Mouse (Mus musculus) ovary, adult 18-20 months (tissue): ENCODE measurements at regions not wholly inside any gene's neighbourhood (a gene's known extent, or its start where the extent isn't known, plus 50 kb on each side); places are given as distances from the start of the nearest gene placed in this dataset.
"Not testable (repeated sequence)": the region's sequence is repeated elsewhere in the genome, so short reads cannot be mapped to it uniquely, and the experiment has no call there.

Source experiments
- DNase-seq: peaks from one replicate; pipeline ENCODE4 v3.0.0; 2022; ENCODE audit warnings: low spot score, mixed read lengths

- no peak for DNase-seq
Measured at GRCm38 (mm10) chr7:73028952-73029351, 346.4 kb upstream of the Rgma start.

GRCm38 (mm10) chr7:73031407-73031806, 343.9 kb upstream of the Rgma start:
- DNase-seq, result no peak

- no peak for DNase-seq
Measured at GRCm38 (mm10) chr7:73032316-73032980, 342.9 kb upstream of the Rgma start.

- DNase-seq, result peak; percentile 86
Measured at GRCm38 (mm10) chr7:73036801-73037555, 338.3 kb upstream of the Rgma start.

GRCm38 (mm10) chr7:73037638-73038037, 337.7 kb upstream of the Rgma start:
- DNase-seq, result no peak

GRCm38 (mm10) chr7:73039921-73040320, 335.4 kb upstream of the Rgma start:
- DNase-seq, result no peak

- DNase-seq, result no peak
Measured at GRCm38 (mm10) chr7:73044316-73044715, 331.0 kb upstream of the Rgma start.

- no peak for DNase-seq
Measured at GRCm38 (mm10) chr7:73055891-73056290, 319.4 kb upstream of the Rgma start.

- DNase-seq, result no peak
Measured at GRCm38 (mm10) chr7:73063556-73063955, 311.8 kb upstream of the Rgma start.

GRCm38 (mm10) chr7:73068534-73068933, 306.8 kb upstream of the Rgma start:
- no peak for DNase-seq

GRCm38 (mm10) chr7:73069352-73069751, 306.0 kb upstream of the Rgma start:
- no peak for DNase-seq

- not testable (repeated sequence) for DNase-seq
Measured at GRCm38 (mm10) chr7:73075391-73075790, 299.9 kb upstream of the Rgma start.

- no peak for DNase-seq
Measured at GRCm38 (mm10) chr7:73087496-73088185, 287.7 kb upstream of the Rgma start.

- DNase-seq, result no peak
Measured at GRCm38 (mm10) chr7:73088321-73088720, 287.0 kb upstream of the Rgma start.

GRCm38 (mm10) chr7:73091758-73092157, 283.6 kb upstream of the Rgma start:
- DNase-seq, result no peak

GRCm38 (mm10) chr7:73094059-73094458, 281.2 kb upstream of the Rgma start:
- no peak for DNase-seq

GRCm38 (mm10) chr7:73118871-73119270, 256.4 kb upstream of the Rgma start:
- peak; percentile 13 for DNase-seq

GRCm38 (mm10) chr7:73120276-73120675, 255.0 kb upstream of the Rgma start:
- no peak for DNase-seq

GRCm38 (mm10) chr7:73124976-73125375, 250.3 kb upstream of the Rgma start:
- no peak for DNase-seq

GRCm38 (mm10) chr7:73125864-73126263, 249.4 kb upstream of the Rgma start:
- no peak for DNase-seq

GRCm38 (mm10) chr7:73135786-73136185, 239.5 kb upstream of the Rgma start:
- no peak for DNase-seq

- DNase-seq, result no peak
Measured at GRCm38 (mm10) chr7:73138269-73138668, 237.0 kb upstream of the Rgma start.
